Mouse (Mus musculus) kidney, postnatal 4 days (tissue): Measurements from ENCODE around the gene Dazl.
A peak's percentile ranks its signal among the peaks of the same experiment; 100 is the strongest.

Experiments used
- DNase-seq, 2 experiments: peaks; one replicate each; pipeline ENCODE4 v3.0.0; 2021; ENCODE audit warnings: mixed read lengths in 2 of 2

Gene Dazl

GRCm38 (mm10) chr17:50293241-50293731, at the start of gene Dazl:
Gene Dazl (minus strand): TSS chr17:50293636.
- DNase-seq = no peak

GRCm38 (mm10) chr17:50341850-50342544, 48.6 kb upstream of the Dazl start:
- no peak for DNase-seq

DNA sequence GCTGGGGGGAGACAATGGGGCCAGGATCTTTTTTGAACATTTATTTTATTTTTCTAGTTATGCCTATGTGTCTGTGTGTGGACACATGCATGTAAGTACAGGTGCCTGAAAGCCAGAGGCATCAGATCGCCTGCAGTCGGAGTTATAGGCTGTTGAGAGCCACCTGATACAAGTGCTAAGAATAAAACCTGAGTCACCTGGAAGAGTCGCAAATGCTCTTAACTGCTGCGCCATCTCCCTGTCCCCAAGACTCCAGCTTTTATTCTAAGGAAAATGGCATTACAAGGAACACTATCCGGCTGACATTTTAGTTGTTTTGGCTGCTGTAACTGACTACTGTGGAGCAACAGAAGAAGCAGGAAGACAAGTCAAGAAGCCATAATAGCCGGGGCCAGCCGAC, 45.5 kb upstream of the Dazl start:
- no peak for DNase-seq

DNA sequence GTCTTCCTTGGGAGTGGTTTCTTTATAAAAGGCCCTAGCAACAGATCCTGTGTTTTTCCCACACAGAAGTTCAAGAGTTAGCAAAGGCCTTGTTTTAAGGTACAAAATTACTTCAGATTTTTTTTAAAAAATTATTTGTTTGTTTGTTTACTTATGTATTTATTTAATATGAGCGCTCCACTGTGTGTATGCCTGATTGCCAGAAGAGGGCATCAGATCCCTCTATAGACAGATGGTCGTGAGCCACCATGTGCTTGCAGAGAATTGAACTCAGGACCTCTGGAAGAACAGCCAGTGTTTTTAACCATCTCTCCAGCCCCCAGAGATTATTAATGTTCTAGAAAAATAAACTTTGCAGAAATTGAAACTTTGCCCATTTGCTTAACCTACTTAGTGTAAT, 42.3 kb upstream of the Dazl start:
- DNase-seq = no peak

DNA sequence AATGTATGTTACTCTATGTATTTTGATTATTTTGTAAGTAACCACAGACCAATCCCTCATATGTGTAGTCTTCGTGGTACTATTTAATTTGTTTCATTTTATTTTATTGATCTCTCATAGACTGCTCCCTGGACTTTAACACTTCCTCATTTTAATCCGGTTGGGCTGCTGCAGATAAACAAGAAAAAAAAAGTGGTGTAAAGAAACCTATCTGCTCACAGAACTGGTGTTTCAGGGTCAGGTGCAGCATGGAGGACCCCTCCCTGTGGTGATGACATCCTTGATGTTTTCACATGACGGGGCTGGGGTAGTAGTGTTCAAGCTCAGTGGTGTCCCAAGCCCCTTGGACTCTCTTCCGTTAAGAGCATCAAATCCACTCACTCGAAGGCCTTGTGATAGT, 41.3 kb upstream of the Dazl start:
- no peak for DNase-seq

- no peak for DNase-seq
These were observed 38.5 kb upstream of the Dazl start for GRCm38 (mm10) chr17:50332012-50332300.

GRCm38 (mm10) chr17:50331171-50332011, 38.0 kb upstream of the Dazl start:
- peak; percentile 13 to 37 for DNase-seq

DNA sequence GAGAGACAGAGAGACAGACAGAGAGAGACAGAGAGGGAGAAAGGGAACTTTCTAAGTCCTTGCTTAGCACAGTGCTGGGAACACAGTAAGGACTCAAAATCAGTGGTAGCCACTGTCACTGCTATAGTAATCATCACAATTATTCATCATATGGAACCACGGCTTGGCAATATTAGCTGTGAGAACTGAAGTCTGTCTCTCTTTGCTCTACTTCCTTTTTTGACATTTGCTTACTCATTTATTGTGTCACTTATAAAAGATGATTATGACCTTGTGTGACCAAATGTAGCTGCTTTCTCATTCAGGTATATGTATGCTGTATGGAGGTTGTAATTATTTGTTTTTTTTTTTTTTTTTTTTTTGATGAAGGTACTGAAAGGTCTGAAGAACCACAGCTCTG, 36.8 kb upstream of the Dazl start:
- DNase-seq = no peak

GRCm38 (mm10) chr17:50324658-50325057, 31.2 kb upstream of the Dazl start:
- no peak for DNase-seq

GRCm38 (mm10) chr17:50318810-50319209, 25.4 kb upstream of the Dazl start:
- DNase-seq = no peak

- DNase-seq = no peak
These were observed 23.0 kb upstream of the Dazl start for GRCm38 (mm10) chr17:50316216-50317150.

DNA sequence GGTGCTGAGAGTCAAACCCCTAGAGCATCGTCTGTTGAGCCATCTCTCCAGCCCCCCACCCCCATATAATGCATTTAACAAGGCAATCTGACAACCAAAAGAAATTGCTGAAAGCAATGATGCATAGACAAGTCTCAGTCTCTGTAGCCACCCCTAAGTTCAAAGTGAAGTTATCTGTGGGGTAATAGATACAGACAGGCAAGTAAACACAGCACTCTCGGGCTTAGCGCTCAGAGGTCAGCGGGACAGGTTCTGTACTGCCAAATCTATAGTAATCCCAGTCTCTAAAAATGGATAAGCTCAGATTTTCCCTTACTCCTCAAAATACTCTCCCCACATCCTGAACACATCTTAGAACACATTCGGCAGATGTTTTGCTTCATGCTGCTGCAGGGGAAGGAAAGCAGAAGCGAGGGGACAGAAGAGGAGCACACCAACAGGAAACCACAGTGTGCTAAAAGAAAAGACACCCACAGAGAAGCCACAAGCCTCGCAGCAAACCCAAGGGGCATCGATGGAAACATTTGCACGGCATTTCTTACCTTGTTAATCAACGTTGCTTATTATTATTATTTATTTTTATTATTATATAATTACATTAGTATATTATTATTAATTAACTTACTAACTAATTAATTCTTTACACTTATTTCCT, 16.8 kb upstream of the Dazl start:
- DNase-seq = no peak

- no peak for DNase-seq
These were observed 16.2 kb upstream of the Dazl start for GRCm38 (mm10) chr17:50309512-50310072.

GRCm38 (mm10) chr17:50308880-50309279, 15.4 kb upstream of the Dazl start:
- no peak for DNase-seq

DNA sequence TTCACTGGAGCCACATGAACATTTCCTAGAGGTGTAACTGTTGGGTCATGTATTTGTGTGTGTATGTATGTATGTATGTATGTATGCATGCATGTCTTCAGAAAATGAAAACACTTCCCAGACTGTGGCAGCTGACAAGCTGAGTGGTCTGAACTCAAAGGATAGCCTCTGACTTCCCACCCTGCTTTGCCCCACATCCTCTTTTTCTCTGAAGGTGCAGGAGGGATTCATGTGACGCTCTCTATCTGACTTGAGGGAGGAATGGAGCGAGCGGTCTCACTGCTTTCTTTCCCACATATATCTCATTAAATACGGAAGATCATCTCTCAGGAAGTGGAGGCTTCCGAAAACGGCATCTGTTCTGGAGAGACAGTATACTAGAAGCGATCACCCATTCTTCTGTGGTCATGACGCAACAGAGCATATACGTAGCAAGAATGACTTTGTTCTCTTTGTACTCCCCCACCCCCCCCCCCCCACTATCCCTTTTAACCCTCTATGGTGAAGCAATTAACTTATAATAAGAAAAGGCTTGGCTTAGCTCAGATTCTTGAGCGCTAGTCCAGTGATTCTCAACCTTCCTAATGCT, 14.7 kb upstream of the Dazl start:
- no peak for DNase-seq

DNA sequence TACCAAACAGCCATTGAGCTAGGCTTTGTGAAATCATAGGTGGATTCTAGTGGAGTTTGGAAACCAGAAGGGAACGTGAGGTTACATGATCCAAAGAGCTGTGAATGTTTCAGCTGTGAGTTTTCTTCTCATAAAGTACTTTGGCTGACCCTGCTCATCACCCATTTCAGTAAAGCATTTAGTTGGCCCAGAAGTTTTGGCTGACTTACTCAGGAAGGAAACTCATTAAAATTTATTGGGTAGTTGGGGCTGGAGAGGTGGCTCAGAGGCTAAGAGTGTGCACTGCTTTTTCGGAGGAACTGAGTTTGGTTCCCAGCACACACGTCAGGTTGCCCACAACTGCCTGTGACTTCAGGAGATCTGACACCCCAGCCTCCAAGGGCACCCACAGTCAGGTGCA, 9.4 kb upstream of the Dazl start:
- DNase-seq = no peak

DNA sequence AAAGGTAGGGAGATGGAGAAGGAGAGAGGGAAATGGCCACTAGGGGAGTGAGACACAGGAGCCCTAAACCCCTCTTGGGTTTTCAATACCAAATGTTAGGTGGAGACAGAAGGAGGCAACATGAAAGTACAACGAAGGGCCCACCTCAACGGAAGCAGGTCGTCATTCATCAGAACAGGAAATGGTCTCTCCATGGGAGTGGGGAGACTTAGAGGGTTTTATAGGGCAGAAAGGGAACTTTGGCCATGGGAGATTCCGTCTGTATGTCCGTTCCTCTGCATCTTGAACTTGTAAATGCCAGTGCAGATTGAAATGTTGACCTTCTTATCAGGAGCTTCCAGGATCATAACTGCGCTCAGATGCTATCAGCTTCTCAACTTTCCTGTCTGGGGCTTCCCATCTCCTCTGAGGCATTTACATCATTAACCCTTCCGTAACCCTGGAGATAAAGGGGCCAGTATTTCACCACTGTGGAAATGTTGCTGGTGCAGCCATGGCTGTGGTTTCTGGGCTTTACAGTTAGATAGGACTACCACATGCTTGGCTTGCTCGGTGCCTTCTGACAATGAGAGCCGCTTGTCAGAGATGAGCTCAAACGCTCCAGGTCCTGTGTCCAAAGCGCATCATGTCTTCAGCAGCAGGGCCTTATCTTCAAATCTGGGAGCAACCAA, 6.9 kb upstream of the Dazl start:
- DNase-seq = no peak

DNA sequence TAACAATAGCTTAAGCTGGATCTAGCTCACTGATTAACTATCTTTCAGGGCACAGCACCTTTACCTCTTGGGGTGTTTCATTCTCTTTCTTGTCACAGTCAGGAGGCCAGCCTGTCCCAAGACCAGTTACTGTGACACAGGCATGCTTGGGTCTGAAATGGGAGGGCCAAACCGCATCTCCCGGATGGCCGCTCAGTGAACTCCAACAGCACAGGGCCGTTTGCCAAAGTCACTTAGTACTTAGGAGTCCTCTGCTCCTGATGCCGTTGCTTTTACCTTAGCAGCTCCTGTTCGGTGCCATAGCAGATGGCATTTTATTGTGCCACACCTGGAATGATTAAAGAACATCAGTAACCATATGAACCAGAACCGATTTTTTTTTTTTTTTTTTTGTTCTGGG, 5.4 kb upstream of the Dazl start:
- peak; percentile 65 to 75 for DNase-seq

DNA sequence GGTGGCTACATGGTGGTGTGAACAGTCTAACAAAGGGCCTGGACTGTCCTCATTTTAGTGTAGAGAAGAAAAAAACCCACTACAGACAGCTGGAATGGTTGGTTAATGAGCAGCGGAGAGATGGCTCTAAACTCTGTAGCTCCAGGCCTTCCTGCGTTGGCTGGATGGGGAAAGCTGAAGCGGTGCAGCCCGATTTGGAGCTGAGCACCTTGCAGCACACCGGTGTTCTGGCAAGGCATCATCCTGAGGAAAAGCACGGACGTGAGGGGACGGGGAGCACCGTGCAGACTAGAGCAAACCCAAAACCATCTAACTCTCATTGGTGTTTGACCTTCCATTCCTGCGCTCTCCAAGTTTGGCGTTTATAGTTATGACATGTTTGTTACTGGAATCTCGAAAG, 1.3 kb upstream of the Dazl start:
- no peak for DNase-seq

- peak; percentile 92 to 95 for DNase-seq
These were observed 720 bp downstream of the Dazl start for GRCm38 (mm10) chr17:50292661-50293171.
